Mouse (Mus musculus) neural tube, embryonic 12.5 days (tissue): Measurements from ENCODE around the gene Fancm. TPM values are rescaled to one million over a fixed set of nuclear protein-coding genes. Genes with fewer than 3 reads are reported as not detected.
A peak's percentile ranks its signal among the peaks of the same experiment; 100 is the strongest.
"Not testable (repeated sequence)": the region's sequence is repeated elsewhere in the genome, so short reads cannot be mapped to it uniquely, and the experiment has no call there.

Experiments
- ATAC-seq: fragments of 200-750 bp; cut with Nextera tagmentation; 2 replicates; pipeline ENCODE4 v1.8.0; 2017; ENCODE audit warnings: low read depth, mild to moderate bottlenecking, moderate TSS enrichment, moderate library complexity; ENCODE audit not compliant: low FRiP score
- H3K27ac ChIP-seq: fragments of 300-500 bp; sonication (generic); 2 replicates; pipeline ENCODE4 v1.5.1; 2016
- H3K27me3 ChIP-seq: fragments of 300-500 bp; sonication (generic); replicated peaks from 2 replicates; pipeline ENCODE4 v1.6.1; 2016; ENCODE audit warnings: mild to moderate bottlenecking
- H3K36me3 ChIP-seq: fragments of 300-500 bp; sonication (generic); 2 replicates; pipeline ENCODE4 v1.6.1; 2016; ENCODE audit warnings: mild to moderate bottlenecking
- H3K4me1 ChIP-seq: fragments of 300-500 bp; sonication (generic); 2 replicates; pipeline ENCODE4 v1.6.1; 2016
- H3K4me2 ChIP-seq: fragments of 300-500 bp; sonication (generic); replicated peaks from 2 replicates; pipeline ENCODE4 v1.6.1; 2016; ENCODE audit warnings: mild to moderate bottlenecking
- H3K4me3 ChIP-seq: fragments of 300-500 bp; sonication (generic); 2 replicates; pipeline ENCODE4 v1.5.1; 2016
- H3K9ac ChIP-seq: fragments of 300-500 bp; sonication (generic); 2 replicates; pipeline ENCODE4 v1.6.1; 2016; ENCODE audit warnings: mild to moderate bottlenecking
- H3K9me3 ChIP-seq: fragments of 300-500 bp; sonication (generic); 2 replicates; pipeline ENCODE4 v1.6.1; 2016; ENCODE audit warnings: mild to moderate bottlenecking
- WGBS: fragments of 180-500 bp; shearing (Covaris S2); methylation state at CpG from one replicate; pipeline ENCODE4 v1.1.7; 2016; 5-methylcytosine and 5-hydroxymethylcytosine counted together
- polyA plus RNA-seq: library from polyadenylated mRNA; unstranded; fragments of >200 nt; fragmentation: Nextera tagmentation; extraction: Ambion mirVana; gene quantifications from 2 replicates; pipeline ENCODE4 v1.2.1, GENCODE M21; 2016

Gene Fancm
- polyA plus RNA-seq, 1 experiment from 2014 or later: 12.1 TPM

DNA sequence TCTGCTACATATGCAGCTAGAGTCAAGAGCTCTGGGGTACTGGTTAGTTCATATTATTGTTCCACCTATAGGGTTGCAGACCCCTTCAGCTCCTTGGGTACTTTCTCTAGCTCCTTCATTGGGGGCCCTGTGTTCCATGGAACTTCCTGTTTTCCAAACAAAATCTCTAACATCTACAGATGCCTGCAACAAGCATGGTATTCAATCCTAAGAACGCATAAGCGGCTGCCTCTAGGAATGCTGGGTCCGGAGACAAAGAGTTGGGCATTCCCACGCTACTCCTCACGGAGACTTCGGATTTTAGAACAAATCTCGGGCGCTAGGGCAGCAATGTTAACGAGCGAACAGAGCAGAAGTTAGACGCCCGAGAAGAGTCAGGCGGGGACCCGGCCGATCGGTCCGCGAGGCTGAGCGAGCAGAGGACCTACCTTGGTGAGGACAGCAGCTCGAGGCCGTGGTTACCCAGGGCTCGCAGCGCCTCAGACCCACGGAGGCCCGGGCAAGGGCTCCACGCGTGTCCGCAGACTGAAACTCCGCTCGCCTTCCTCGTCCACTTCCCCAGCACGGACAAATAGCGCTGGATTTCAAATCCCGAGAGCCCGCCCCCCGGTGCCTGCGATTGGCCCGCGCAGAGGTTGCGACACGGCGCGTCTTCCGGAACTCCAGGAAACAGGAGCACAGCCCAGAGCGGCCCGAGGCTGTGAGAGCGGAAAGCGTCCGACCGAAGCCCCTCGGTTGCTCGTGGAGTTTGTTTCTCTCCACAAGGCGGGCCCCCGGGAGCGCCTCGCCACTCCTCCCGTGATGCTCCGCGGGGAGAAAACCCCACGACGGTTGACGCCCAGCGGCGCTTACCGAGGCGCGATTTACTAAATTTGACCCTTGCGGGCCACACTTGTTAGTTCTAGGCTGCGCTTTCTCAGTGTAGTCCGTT is 96.9 kb downstream of the Fancm start, which contains the start of gene Mis18bp1:
Gene Mis18bp1, minus strand, starts transcription at position 584 of the 931 bp plus-strand sequence.
- Histone ChIP-seq H3K27ac (peak within 1 kb of the TSS; percentile 70; the same call in 1 of the 2 replicates), H3K36me3 (no peaks in the 10 kb centered on the region), H3K9me3 (no peaks in the 10 kb centered on the region; the same call in 1 of the 2 replicates), H3K4me1 (peaks cover 9% of the 10 kb centered on the region), H3K4me2 (peak within 1 kb of the TSS; percentile 72), H3K27me3 (no peaks in the 10 kb centered on the region), H3K9ac (peak within 1 kb of the TSS; percentile 64), H3K4me3 (peak within 1 kb of the TSS; percentile 80)
- ATAC-seq: peak; percentile 100
- WGBS: under 1% methylated on average over 70 of the region's 70 CpGs

DNA sequence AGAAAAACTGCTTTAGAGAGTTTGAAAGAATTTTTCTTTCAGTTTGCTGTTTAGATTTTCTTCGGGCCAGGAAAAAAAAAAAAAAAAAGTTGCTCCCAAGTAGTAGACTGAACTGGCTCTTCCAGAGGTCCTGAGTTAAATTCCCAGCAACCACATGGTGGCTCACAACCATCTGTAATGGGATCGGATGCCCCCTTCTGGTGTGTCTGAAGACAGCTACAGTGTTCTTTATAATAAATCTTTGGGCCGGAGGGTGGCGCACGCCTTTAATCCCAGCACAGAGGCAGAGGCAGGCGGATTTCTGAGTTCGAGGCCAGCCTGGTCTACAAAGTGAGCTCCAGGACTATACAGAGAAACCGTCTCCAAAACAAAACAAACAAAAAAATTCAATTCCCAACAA is 97.6 kb downstream of the Fancm start:
- WGBS: 29% methylated on average over 8 of the region's 8 CpGs

DNA sequence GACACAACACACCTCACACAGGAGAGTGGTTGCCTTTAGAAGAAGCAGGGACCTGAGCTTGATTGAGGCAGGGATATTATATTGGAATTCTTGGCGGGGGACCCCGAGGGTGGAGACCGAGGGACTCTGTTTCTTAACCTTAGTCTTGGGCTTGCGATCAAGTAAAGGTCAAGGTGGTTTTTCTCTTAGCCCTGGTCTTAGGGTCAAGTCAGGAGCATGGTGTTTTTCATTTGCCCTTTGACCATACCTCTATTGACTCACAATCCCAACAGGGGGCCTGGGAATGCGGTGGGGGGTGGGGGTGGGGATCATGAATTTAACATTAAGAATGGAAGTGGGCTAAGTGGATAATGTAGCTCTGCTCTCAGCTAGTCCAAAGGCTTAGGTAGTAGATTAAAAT is 98.3 kb downstream of the Fancm start:
- no peaks in the 10 kb centered on the region for H3K36me3 ChIP-seq
- no peaks in the 10 kb centered on the region for H3K27me3 ChIP-seq
- H3K27ac ChIP-seq: no peak overlapping the region
- WGBS: 85% methylated on average over 5 of the region's 5 CpGs
- ATAC-seq: no peak
- H3K4me1 ChIP-seq: peaks cover 9% of the 10 kb centered on the region
- H3K4me3 ChIP-seq: no peak overlapping the region
- H3K9ac ChIP-seq: no peak overlapping the region
- H3K9me3 ChIP-seq: no peaks in the 10 kb centered on the region
- peak overlapping the region; percentile 72; the same call in 1 of the 2 replicates for H3K4me2 ChIP-seq

More for the DNA sequence above, 97.6 kb downstream of the Fancm start:
- H3K9me3 ChIP-seq, H3K4me1 ChIP-seq, H3K27me3 ChIP-seq, H3K36me3 ChIP-seq, H3K27ac ChIP-seq: not testable (repeated sequence)
- H3K4me3 ChIP-seq: peak overlapping the region; percentile 80
- peak overlapping the region; percentile 72 for H3K4me2 ChIP-seq
- H3K9ac ChIP-seq: 0 out of 2 replicates have a peak overlapping the region, but pooled peaks have one; percentile 64
- ATAC-seq: peak; percentile 48

Other genes with a start within 250 kb of the Fancm start
- 3.9 and 5.6 TPM in 2 replicates for gene Gm527, start 157.7 kb upstream of the Fancm start, polyA plus RNA-seq
- 19.4 and 22.5 TPM in 2 replicates for gene Klhl28, start 110.1 kb upstream of the Fancm start, polyA plus RNA-seq
- gene Togaram1, start 109.8 kb upstream of the Fancm start, polyA plus RNA-seq: 25.8 and 26.6 TPM in 2 replicates
- 55.4 and 56.6 TPM in 2 replicates for gene Prpf39, start 39.3 kb upstream of the Fancm start, polyA plus RNA-seq
- gene Fkbp3, start 1.6 kb upstream of the Fancm start, polyA plus RNA-seq: 516 and 548 TPM in 2 replicates
- gene Mis18bp1, start 97.0 kb downstream of the Fancm start, polyA plus RNA-seq: 39.9 and 41.5 TPM in 2 replicates
- gene Wdr20rt, start 149.9 kb downstream of the Fancm start, polyA plus RNA-seq: not detected in 2 replicates